Mouse (Mus musculus): Measurements from ENCODE around the gene Lcn3. TPM values are rescaled to one million over a fixed set of nuclear protein-coding genes. Genes with fewer than 3 reads are reported as not detected.
"Not testable (repeated sequence)": the region's sequence is repeated elsewhere in the genome, so short reads cannot be mapped to it uniquely, and the experiment has no call there.

Gene Lcn3
- polyA plus RNA-seq (2014; fragmentation: Nextera tagmentation; extraction: Ambion mirVana): not detected in 2 replicates

- WGBS: 32% methylated on average over 2 of the region's 2 CpGs
- Histone ChIP-seq H3K9me3 (ENCODE audit: control insufficient read depth, low read length) (no peaks in the 10 kb centered on the region), H3K27ac (replicated peaks; ENCODE audit: low read depth, low read length) (no peak within 1 kb of the TSS), H3K9ac (ENCODE audit: low read depth, low read length) (no peak within 1 kb of the TSS), H3K4me2 (ENCODE audit: low read depth, low read length) (no peak within 1 kb of the TSS), H3K36me3 (ENCODE audit: control insufficient read depth, insufficient read depth, low read length) (no peaks in the 10 kb centered on the region), H3K4me1 (ENCODE audit: control insufficient read depth, insufficient read depth, low read length) (no peaks in the 10 kb centered on the region), H3K27me3 (replicated peaks; ENCODE audit: control insufficient read depth, insufficient read depth, low read length) (no peaks in the 10 kb centered on the region), H3K4me3 (ENCODE audit: low read depth, low read length) (no peak within 1 kb of the TSS)
- ATAC-seq (ENCODE audit: low read depth): no peak
- no peak for DNase-seq (ENCODE audit: low spot score)
Observed at GRCm38 (mm10) chr2:25765269-25765668, at the start of gene Lcn3. TSS of gene Lcn3 (plus strand) at chr2:25765569.

- H3K4me3 ChIP-seq (ENCODE audit: low read depth, low read length): no peak overlapping the region
- ATAC-seq (ENCODE audit: low read depth): no peak
- H3K4me2 ChIP-seq (ENCODE audit: low read depth, low read length): no peak overlapping the region
Observed at GRCm38 (mm10) chr2:25717222-25717621, 48.1 kb upstream of the Lcn3 start.

DNA sequence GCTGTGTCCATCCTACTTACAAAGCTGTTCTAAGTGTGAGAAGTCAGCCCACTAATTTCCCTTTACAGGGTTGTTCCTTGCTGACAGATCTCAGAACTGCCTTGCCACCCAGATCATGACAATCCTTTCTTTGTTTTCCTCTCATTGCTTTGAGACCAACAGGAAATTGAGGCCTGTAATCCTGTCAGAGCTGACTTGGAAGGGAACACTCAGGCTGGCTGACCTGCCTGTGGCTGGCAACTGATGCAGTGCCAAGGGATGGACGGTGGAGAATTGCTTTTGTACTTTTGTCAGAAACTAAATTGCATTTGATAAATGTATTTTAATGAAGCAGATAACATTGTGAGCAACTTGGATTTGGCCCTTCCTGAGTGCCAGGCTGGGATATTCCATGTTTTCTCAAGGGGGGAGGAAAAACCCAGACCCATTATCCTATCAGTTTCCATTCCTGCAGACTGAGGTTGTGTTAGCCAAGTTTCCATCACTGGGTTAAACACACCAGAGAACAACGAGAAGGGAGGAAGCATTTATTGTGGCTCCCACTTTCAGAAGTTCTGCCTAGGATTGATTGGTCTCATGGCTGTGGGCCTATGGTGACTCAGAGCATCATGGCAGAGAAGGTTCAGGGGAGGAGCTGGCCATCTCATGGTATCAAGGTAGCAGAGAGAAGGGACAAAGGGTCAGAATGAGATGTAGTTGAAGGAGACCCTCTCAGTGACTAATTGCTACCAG, 32.0 kb upstream of the Lcn3 start:
- 43% methylated on average over 2 of the region's 2 CpGs for WGBS
- H3K9me3 ChIP-seq (ENCODE audit: control insufficient read depth, low read length): no peaks in the 10 kb centered on the region
- no peaks in the 10 kb centered on the region for H3K27me3 ChIP-seq (replicated peaks; ENCODE audit: control insufficient read depth, insufficient read depth, low read length)
- H3K36me3 ChIP-seq (ENCODE audit: control insufficient read depth, insufficient read depth, low read length): no peaks in the 10 kb centered on the region
- DNase-seq (ENCODE audit: low spot score) (no peak), ATAC-seq (ENCODE audit: low read depth) (no peak)
- no peak overlapping the region for H3K9ac ChIP-seq (ENCODE audit: low read depth, low read length)
- H3K4me1 ChIP-seq (ENCODE audit: control insufficient read depth, insufficient read depth, low read length): no peaks in the 10 kb centered on the region
- no peak overlapping the region for H3K4me2 ChIP-seq (ENCODE audit: low read depth, low read length)
- no peak overlapping the region for H3K27ac ChIP-seq (replicated peaks; ENCODE audit: low read depth, low read length)
- H3K4me3 ChIP-seq (ENCODE audit: low read depth, low read length): no peak overlapping the region

More at GRCm38 (mm10) chr2:25717222-25717621, 48.1 kb upstream of the Lcn3 start:
- Histone ChIP-seq H3K27me3 (replicated peaks; ENCODE audit: control insufficient read depth, insufficient read depth, low read length) (no peaks in the 10 kb centered on the region), H3K27ac (replicated peaks; ENCODE audit: low read depth, low read length) (no peak overlapping the region), H3K36me3 (ENCODE audit: control insufficient read depth, insufficient read depth, low read length) (no peaks in the 10 kb centered on the region), H3K4me1 (ENCODE audit: control insufficient read depth, insufficient read depth, low read length) (no peaks in the 10 kb centered on the region), H3K9me3 (ENCODE audit: control insufficient read depth, low read length) (no peaks in the 10 kb centered on the region), H3K9ac (ENCODE audit: low read depth, low read length) (no peak overlapping the region)
- no peak for DNase-seq (ENCODE audit: low spot score)

GRCm38 (mm10) chr2:25736709-25737108, 28.7 kb upstream of the Lcn3 start, which contains the start of gene Obp2b:
TSS of gene Obp2b (plus strand) at chr2:25737009.
- not testable (repeated sequence) for H3K4me2 ChIP-seq (ENCODE audit: low read depth, low read length); H3K4me3 ChIP-seq (ENCODE audit: low read depth, low read length); H3K4me1 ChIP-seq (ENCODE audit: control insufficient read depth, insufficient read depth, low read length); H3K27ac ChIP-seq (replicated peaks; ENCODE audit: low read depth, low read length); H3K9ac ChIP-seq (ENCODE audit: low read depth, low read length); DNase-seq (ENCODE audit: low spot score); H3K27me3 ChIP-seq (replicated peaks; ENCODE audit: control insufficient read depth, insufficient read depth, low read length); H3K36me3 ChIP-seq (ENCODE audit: control insufficient read depth, insufficient read depth, low read length); ATAC-seq (ENCODE audit: low read depth); H3K9me3 ChIP-seq (ENCODE audit: control insufficient read depth, low read length)
- 100% methylated on average over 1 of the region's 3 CpGs for WGBS

GRCm38 (mm10) chr2:25741671-25742070, 23.7 kb upstream of the Lcn3 start:
- 67% methylated on average over 1 of the region's 1 CpGs for WGBS
- DNase-seq (ENCODE audit: low spot score) (no peak), ATAC-seq (ENCODE audit: low read depth) (no peak)
- Histone ChIP-seq H3K9me3 (ENCODE audit: control insufficient read depth, low read length) (no peaks in the 10 kb centered on the region), H3K27ac (replicated peaks; ENCODE audit: low read depth, low read length) (no peak overlapping the region), H3K9ac (ENCODE audit: low read depth, low read length) (no peak overlapping the region), H3K27me3 (replicated peaks; ENCODE audit: control insufficient read depth, insufficient read depth, low read length) (no peaks in the 10 kb centered on the region), H3K4me1 (ENCODE audit: control insufficient read depth, insufficient read depth, low read length) (no peaks in the 10 kb centered on the region), H3K36me3 (ENCODE audit: control insufficient read depth, insufficient read depth, low read length) (no peaks in the 10 kb centered on the region), H3K4me3 (ENCODE audit: low read depth, low read length) (no peak overlapping the region), H3K4me2 (ENCODE audit: low read depth, low read length) (no peak overlapping the region)

DNA sequence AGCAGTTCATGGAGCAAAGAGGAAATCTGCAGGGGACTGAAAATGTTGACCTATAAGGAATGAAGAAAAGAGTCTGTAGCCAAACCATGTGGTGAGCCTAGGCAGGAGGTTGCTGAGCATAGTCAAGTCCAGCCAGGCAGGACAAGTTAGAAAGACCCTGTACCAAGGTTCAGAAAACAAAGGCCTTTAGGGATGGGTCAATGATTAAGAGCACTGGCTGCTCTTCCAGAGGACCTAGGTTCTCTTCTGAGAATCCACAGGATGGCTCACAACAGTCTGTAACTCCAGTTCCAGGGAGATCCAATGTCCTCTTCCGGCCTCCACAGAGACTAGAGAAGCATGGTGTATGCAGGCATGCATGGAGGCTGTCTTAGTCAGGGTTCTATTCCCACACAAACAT, 11.2 kb upstream of the Lcn3 start:
- no peaks in the 10 kb centered on the region for H3K4me1 ChIP-seq (ENCODE audit: control insufficient read depth, insufficient read depth, low read length)
- H3K27me3 ChIP-seq (replicated peaks; ENCODE audit: control insufficient read depth, insufficient read depth, low read length): no peaks in the 10 kb centered on the region
- H3K27ac ChIP-seq (replicated peaks; ENCODE audit: low read depth, low read length): no peak overlapping the region
- H3K36me3 ChIP-seq (ENCODE audit: control insufficient read depth, insufficient read depth, low read length): no peaks in the 10 kb centered on the region
- ATAC-seq (ENCODE audit: low read depth): no peak
- H3K9ac ChIP-seq (ENCODE audit: low read depth, low read length): no peak overlapping the region
- no peak overlapping the region for H3K4me3 ChIP-seq (ENCODE audit: low read depth, low read length)
- no peaks in the 10 kb centered on the region for H3K9me3 ChIP-seq (ENCODE audit: control insufficient read depth, low read length)
- no peak for DNase-seq (ENCODE audit: low spot score)
- H3K4me2 ChIP-seq (ENCODE audit: low read depth, low read length): no peak overlapping the region
- 92% methylated on average over 1 of the region's 1 CpGs for WGBS

DNA sequence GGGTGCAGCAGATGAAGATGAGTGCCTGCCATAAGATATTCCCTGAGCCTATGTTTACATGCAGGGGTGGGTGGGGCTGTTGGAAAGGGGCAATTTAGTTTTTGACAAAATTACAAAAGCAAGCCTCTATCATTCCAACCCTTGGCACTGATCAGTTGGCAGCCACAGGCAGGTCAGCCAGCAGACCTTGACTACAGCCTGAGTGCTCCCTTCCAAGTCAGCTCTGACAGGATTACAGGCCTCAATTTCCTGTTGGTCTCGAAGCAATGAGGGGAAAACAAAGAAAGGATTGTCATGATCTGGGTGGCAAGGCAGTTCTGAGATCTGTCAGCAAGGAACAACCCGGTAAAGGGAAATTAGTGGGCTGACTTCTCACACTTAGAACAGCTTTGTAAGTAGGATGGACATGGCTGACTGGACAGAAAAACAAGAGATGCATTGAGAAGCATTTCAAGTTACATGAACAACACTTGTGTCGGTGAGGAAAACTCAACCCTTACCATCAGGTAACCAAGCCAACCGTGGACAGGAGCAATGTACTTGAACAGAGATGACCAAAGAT, 7.2 kb upstream of the Lcn3 start:
- Histone ChIP-seq H3K27me3 (replicated peaks; ENCODE audit: control insufficient read depth, insufficient read depth, low read length) (no peaks in the 10 kb centered on the region), H3K4me3 (ENCODE audit: low read depth, low read length) (no peak overlapping the region), H3K4me2 (ENCODE audit: low read depth, low read length) (no peak overlapping the region), H3K9me3 (ENCODE audit: control insufficient read depth, low read length) (no peaks in the 10 kb centered on the region), H3K4me1 (ENCODE audit: control insufficient read depth, insufficient read depth, low read length) (no peaks in the 10 kb centered on the region), H3K27ac (replicated peaks; ENCODE audit: low read depth, low read length) (no peak overlapping the region), H3K36me3 (ENCODE audit: control insufficient read depth, insufficient read depth, low read length) (no peaks in the 10 kb centered on the region), H3K9ac (ENCODE audit: low read depth, low read length) (no peak overlapping the region)
- 18% methylated on average over 4 of the region's 4 CpGs for WGBS
- ATAC-seq (ENCODE audit: low read depth): no peak
- DNase-seq (ENCODE audit: low spot score): no peak

- Histone ChIP-seq H3K36me3 (ENCODE audit: control insufficient read depth, insufficient read depth, low read length) (no peaks in the 10 kb centered on the region), H3K4me1 (ENCODE audit: control insufficient read depth, insufficient read depth, low read length) (no peaks in the 10 kb centered on the region), H3K9ac (ENCODE audit: low read depth, low read length) (no peak overlapping the region), H3K9me3 (ENCODE audit: control insufficient read depth, low read length) (no peaks in the 10 kb centered on the region), H3K4me3 (ENCODE audit: low read depth, low read length) (no peak overlapping the region), H3K27me3 (replicated peaks; ENCODE audit: control insufficient read depth, insufficient read depth, low read length) (no peaks in the 10 kb centered on the region), H3K27ac (replicated peaks; ENCODE audit: low read depth, low read length) (no peak overlapping the region), H3K4me2 (ENCODE audit: low read depth, low read length) (no peak overlapping the region)
- WGBS: 76% methylated on average over 4 of the region's 4 CpGs
- no peak for DNase-seq (ENCODE audit: low spot score)
- ATAC-seq (ENCODE audit: low read depth): no peak
Observed at GRCm38 (mm10) chr2:25767764-25768163, 2.4 kb downstream of the Lcn3 start.

GRCm38 (mm10) chr2:25773507-25773906, 8.1 kb downstream of the Lcn3 start:
- no peak overlapping the region for H3K27ac ChIP-seq (replicated peaks; ENCODE audit: low read depth, low read length)
- DNase-seq (ENCODE audit: low spot score) (no peak), ATAC-seq (ENCODE audit: low read depth) (no peak)
- H3K9ac ChIP-seq (ENCODE audit: low read depth, low read length): no peak overlapping the region
- no peaks in the 10 kb centered on the region for H3K9me3 ChIP-seq (ENCODE audit: control insufficient read depth, low read length)
- H3K27me3 ChIP-seq (replicated peaks; ENCODE audit: control insufficient read depth, insufficient read depth, low read length): no peaks in the 10 kb centered on the region
- no peaks in the 10 kb centered on the region for H3K4me1 ChIP-seq (ENCODE audit: control insufficient read depth, insufficient read depth, low read length)
- H3K4me2 ChIP-seq (ENCODE audit: low read depth, low read length): no peak overlapping the region
- no peak overlapping the region for H3K4me3 ChIP-seq (ENCODE audit: low read depth, low read length)
- 91% methylated on average over 2 of the region's 2 CpGs for WGBS
- no peaks in the 10 kb centered on the region for H3K36me3 ChIP-seq (ENCODE audit: control insufficient read depth, insufficient read depth, low read length)
